Mouse (Mus musculus) liver, adult 2 months (tissue): ENCODE results near the gene Hacd2.

Source experiments
- CTCF ChIP-seq: fragments of 200-500 bp; IDR thresholded peaks from 2 replicates; pipeline ENCODE4 v1.5.1; 2011; ENCODE audit warnings: low read depth, low read length, control low read depth
- POLR2A ChIP-seq: fragments of 200-500 bp; IDR thresholded peaks from 2 replicates; pipeline ENCODE4 v1.6.1; 2011; ENCODE audit warnings: low read length, control low read depth; ENCODE audit not compliant: insufficient read depth; ENCODE audit errors: extremely low read depth

DNA sequence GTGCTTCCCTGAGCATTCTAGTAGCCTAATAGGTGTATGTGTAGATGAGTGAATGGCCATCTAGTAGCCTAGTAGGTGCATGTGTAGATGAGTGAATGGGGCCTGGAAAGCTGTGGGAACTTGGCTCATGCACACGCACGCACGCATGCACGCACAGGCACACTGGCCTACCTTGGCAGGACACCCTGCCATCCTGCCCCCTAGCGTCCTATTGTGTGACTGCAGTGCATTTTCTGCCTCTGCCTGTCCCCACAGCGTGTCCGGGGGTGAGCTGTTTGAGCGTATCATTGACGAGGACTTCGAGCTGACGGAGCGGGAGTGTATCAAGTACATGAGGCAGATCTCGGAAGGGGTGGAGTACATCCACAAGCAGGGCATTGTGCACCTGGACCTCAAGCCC, 45.6 kb upstream of the Hacd2 start:
- TF ChIP-seq CTCF (peak; percentile 84), POLR2A (no peak)
